Mouse (Mus musculus) lung, adult 2 months (tissue): ENCODE data around the gene Map9.

Experiments used
- CTCF ChIP-seq: fragments of 200-500 bp; IDR thresholded peaks from 2 replicates; pipeline ENCODE4 v1.5.1; 2011; ENCODE audit warnings: mild to moderate bottlenecking, low read length, control low read depth; ENCODE audit not compliant: insufficient read depth
- POLR2A ChIP-seq: fragments of 200-500 bp; IDR thresholded peaks from 2 replicates; pipeline ENCODE4 v1.6.1; 2011; ENCODE audit warnings: low read depth, mild to moderate bottlenecking, control low read depth, low read length, borderline replicate concordance; ENCODE audit errors: extremely low read depth

DNA sequence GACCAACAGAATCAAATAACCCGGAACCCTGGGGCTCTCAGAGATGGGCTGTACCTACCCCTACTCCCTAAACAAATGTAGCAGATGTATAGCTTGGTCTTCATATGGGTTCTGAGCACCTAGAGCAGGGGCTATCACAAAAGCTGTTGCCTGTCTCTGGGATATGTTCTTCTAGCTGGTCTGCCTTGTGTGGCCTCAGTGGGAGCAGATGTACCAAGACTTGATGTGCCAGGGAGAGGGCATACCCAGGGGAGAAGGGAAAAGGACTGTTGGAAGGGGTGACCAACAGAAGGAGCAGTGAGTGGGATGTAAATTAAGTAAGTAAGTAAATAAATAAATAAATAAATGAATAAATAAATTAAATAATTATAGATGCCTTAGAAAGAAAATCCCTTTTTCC, 25.8 kb upstream of the Map9 start:
- TF ChIP-seq POLR2A (no peak), CTCF (no peak)
